Mouse (Mus musculus) gastrocnemius, adult 8-10 months (tissue): Measurements from ENCODE around the gene Edem1. TPM values are rescaled to one million over a fixed set of nuclear protein-coding genes. Genes with fewer than 3 reads are reported as not detected.

Experiments
- DNase-seq, 2 experiments: peaks; one replicate each; pipeline ENCODE4 v3.0.0; 2022; ENCODE audit warnings: low spot score in 2 of 2
- total RNA-seq, 4 experiments: library from RNA; stranded (reverse); gene quantifications; 2 replicates each; pipeline ENCODE4 v1.2.4; 2022

Edem1 gene
- total RNA-seq, 4 experiments from 2014 or later, result 3.2 to 5.8 (median 4.8) TPM

DNA sequence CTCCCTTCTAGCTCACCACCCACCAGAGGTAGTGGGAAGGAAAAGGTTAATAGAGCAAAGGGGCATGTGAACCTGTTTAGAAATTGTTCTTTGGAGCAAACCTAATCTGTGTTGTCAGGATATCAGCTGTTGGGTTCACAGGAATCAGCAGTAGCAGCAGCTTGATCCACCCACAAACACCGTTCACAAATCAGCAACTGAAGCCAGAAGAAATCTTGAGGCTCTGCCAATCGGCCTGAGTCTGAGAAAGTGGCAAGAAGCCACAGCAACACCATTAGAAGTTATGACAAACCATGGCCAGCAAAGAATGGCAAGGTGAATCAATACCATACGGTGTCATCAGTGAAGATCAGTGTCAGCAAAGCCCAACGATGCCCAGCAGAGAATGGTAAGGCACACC lies 42.8 kb downstream of the Edem1 start:
- no peak for DNase-seq

DNA sequence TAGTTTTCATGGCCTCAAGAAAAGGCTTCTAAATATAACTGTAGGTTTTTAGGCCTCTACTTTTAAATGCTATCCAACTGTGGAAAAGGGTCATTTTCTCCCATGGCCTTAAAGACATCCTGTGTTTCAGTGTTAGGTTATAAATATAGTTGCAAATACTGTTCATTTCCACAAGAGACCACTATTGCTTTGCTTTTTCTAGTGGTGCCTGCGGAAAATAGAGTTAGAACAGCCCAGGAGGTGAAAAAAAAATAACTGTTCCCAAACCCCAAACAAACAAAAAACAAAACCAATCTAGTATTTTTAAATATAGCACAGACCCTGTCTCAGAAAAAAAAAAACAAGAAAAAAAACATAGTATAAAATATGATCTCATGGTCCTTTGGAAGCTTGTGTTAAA lies 46.9 kb downstream of the Edem1 start:
- DNase-seq, result no peak

DNA sequence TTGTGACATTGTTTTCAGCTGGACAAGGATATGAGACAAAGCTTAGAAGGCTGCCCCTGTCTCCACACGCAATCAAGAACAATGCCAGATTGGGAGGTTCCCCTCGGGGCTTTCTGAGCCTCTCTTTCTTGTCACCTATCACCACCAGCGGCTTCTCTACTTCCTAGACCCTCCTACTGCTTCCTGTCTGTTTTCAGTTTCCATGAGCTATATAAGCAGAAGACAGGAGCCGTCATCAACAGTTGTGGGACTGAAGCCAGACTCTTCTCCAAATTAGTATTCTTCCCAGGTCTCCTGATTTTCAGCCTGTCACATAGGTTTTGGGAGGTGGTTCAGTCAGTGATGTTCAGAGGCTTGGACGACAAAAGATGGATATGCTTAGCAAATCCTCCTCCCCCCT lies 47.6 kb downstream of the Edem1 start:
- DNase-seq, result no peak

DNA sequence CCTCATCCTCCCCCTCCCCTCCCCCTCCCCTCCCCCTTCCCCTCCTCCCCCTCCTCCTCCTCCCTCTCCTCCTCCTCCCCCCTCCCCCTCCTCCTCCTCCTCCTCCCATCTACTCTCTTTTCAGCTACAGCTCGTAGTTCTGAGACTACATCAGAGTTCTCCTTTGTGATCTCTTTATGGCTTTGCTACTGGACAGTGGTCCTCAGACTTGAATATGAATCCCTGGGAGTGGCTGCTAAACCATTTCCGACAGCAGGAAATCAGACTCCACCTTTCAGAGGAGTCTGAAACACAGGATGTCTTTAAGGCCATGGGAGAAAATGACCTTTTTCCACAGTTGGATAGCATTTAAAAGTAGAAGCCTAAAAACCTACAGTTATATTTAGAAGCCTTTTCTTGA lies 48.0 kb downstream of the Edem1 start:
- DNase-seq, result no peak

DNA sequence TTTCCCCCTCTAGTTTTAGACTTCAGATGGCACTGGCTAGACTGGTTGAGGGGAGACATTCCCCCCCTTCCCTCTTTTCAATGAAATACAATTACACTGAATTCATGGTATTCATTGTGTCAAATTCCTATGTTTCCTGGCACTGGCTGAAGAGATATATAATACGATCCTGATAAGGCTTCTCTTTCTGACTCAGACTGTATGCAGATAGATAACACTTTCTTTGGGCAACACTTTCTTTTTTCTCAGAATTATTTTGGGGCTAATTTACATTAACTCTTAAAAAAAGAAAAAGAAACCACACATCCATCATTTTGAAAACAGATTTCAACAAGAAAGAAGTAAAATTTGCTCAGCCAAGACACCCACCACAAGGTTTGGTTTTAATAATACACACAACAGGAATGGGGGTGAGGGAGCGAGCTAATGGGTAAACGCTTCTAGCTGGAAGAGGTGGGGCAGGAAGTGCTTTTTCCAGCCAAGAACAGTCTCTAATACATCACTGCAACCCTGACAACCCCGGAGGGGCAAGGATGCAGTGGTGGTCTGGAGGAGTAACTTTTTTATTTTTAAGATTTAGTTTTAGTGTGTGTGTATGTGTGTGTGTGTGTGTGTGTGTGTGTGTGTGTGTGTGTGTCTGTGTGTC lies 52.0 kb downstream of the Edem1 start:
- DNase-seq, result no peak

DNA sequence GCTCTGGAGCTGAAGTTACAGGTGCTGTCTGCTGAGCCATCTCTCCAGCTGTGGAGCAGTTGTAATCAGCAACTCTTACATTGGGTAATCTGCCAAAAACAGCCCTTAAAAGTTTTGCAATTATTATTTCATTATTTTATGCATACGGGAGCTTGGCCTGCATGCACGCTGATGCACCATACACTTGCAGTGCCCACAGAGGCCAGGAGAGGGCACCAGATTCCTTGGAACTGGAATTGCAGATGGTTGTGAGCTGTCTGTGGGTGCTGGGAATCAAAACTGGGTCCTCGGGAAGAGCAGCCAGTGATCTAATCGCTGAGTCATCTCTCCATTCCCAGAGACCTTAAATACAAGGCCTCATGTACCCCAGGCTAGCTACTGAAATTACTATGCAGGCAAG lies 52.6 kb downstream of the Edem1 start:
- no peak for DNase-seq

DNA sequence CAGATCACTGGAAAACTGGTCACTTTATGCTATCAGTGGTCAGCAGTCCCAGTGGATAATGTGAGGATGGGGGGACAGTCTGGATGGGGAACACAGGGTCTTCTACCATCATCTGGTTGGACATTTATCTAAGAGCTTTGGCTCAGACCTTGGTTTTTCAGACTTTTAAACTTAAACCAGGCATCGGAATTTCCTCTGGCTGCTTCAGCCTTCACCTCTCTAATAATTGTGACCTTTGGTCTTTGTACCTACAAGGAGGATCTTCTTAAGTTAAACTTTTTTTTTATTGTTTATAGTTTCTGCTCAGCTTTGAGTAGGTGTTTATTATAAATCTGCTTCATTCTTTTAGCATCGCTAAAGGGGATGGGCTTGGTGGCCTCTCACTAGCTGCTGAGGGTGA lies 55.4 kb downstream of the Edem1 start:
- no peak for DNase-seq

DNA sequence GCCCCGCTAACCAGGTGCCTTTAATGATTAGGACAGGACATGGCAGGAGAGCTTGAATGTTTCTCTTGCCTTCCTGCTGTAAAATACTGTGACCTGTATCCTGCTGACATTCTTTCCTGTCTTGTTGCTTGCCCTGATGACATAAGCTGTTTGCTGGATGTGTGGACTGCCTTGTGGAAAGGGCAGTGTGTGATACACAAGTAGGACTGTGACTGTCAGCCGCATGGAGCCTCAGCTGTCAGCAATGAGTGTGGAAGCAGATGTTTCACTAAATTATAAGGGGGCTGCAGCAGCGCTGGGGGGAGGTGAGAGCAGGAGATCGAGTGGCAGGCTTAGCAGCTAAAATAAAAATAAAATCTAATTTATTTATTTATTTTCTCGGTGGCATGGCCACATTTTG lies 56.2 kb downstream of the Edem1 start:
- no peak for DNase-seq

DNA sequence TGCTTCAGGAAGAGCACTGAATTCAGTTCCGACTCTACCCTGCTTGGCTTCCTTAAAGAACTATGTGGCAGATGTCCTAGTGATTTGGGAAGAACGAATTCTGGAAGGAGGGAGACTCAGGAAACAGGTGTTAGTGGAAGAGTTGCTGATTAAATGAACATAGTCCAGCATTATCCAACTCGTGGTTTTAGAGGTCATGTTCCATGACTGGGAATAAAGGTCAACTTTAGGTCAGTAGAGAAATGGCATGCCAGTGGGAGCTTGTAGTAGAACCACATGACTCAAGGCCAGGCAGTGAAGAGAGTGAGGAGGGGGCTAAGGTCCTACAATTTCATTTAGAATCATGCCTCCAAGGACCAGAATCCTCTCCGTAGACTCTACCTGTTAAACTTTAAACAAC lies 57.9 kb downstream of the Edem1 start:
- no peak for DNase-seq

DNA sequence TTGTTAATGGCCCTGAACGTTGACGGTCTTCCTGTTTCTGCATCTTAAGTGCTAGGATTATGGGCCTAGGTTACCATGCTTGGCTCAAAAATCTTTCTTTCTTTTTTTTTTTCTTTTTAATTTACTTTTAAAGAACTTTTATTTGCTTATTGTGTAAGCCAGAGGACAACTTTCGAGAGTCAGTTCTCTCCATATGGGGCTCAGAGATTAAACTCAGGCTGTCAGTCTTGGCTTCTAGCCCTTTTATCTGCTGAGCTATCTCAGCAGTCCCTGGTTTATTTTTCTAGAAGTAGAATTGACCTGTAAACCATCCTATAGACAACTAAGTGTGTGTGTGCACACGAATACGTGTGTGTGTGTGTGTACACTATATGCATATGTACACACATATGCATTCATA lies 64.1 kb downstream of the Edem1 start:
- no peak for DNase-seq

DNA sequence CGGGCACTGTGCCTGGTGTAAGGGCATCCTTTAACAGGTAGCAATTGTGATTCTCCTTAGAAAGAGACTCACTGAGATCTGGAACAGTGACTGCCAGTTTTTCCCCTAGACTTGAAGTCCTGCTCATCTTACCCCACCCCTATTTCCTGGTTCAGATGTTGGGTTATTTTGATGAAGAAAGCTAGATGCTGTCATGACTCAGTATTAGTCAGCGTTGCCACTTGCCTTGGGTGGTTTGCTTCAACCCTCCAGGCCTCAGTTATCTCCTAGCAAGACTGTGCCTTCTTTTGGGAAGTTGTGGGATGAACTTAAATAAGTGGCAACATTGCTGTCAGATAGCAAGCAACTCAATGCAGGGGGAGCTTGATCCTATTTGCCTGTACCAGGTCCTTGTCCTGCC lies 66.7 kb downstream of the Edem1 start:
- DNase-seq, result no peak

DNA sequence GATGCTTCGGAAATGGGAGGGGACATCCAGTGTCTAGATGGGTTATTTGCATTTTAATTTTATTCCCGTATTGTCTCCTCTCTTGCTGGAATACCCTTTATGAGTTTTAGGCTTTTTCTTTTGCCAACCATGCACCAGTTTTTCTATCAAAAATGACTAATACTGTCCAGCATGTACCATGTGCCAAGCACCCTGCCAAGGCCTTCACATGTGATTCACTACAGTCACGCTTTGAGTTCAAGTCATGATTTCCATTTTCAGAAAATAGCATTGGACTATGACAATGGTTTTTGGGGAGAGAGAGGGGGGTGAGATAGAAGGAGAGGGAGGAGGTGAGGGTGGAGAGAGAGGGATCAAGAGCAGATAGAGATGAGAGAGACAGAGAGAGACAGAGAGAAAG lies 67.5 kb downstream of the Edem1 start:
- no peak for DNase-seq

DNA sequence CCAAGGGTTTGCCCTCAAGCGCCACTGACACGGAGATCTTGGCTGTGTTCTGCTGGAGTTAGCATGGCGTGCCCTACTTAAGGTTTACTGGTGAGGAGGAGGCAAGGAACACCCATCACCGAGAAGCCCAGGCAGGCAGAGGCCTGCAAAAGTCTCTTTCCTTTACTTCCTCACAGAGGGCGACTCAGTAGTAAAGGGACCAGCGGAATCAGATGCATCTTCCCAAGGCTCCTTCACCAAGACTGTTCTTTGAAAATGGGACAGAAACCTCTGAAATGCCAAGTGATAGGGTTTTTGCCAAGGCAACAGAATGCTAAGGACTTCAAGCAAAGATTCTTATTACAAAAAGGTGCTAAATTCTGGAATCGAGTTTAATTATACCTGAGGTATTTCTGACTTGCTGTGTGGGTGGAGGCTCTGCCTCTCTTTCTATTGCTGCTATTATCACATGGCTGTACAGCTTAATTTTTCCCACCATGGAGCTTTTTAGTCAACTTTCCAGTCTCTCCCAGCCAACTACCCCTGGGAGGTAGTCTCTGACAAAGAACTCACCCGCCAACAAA lies 68.2 kb downstream of the Edem1 start:
- DNase-seq, result no peak

DNA sequence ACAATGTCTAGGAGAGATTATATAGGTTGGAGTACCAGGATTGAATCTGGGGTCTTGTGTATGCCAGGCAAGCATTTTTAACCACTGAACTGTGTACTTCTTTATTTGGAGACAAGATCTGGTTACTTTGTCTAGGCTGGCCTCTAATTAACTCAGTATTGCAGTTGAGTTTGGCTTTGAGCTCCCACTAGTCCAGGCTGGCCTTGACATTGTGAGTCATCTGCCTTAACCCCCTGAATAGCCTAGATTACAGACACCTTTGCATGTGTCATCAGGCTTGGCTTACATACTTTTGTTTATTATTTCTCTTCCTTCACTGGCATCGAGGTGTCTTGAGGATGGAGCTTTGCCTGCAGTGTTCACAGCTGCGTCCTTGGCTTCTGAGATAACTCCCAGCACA lies 70.8 kb downstream of the Edem1 start:
- no peak for DNase-seq

DNA sequence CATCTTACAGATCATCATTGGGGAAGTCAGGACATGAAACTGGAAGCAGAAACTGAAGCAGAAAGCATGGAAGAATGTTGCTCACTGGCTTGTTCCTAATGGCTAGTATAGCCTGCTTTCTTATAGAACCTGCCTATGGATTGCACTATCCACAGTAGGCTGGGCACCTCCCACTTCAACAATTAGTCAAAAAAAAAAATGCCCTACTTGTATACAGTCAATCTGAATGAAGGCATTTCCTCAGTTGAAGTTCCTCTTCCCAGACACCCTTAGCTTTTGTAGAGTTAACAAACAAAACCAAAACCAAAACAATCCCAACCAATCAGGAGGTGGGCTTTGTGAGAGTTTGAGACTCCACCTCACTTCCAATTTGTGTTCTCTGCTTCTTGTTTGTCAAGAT lies 73.7 kb downstream of the Edem1 start:
- no peak for DNase-seq

DNA sequence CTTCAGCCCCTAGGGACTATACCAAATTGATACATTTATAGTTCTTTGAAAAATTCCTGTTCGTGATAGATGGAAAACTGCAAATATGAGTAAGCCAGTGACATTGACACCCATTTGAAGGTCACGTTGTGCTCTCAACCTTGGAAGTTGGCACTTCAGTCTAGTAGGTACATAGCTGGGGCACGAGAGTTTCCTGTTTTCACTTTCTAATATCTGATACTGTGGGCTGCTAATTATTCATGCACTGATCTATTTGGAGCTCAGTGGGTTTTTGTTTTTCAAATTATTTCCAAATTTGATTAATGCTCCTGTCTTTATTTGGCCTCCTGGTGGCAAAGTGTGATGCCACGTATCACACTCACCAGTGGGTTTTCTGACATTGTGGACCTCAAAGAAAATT lies 74.8 kb downstream of the Edem1 start:
- no peak for DNase-seq

DNA sequence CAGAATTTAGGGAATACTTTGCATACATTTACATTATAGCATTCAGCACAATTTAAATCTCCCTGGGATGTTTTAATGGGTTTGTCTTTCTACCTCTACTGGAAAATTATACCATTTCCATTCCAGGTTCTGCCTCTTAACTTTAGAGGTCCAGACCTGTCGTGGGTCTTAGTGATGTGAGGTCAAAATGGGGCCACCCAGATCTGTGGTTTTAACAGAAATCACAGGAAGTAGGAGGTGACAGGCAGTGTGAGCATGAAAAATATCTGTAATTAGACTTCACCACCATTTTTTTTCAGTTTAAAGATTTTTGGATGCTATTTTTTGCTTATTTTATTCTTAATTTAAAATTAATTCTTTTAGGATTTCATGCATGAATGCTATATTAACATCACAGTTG lies 78.1 kb downstream of the Edem1 start:
- DNase-seq, result no peak

Other genes starting within 250 kb of the Edem1 start
- gene Bhlhe40, start 168.0 kb upstream of the Edem1 start, total RNA-seq, result 100 to 1,000 TPM in 3 of 4 experiments, 10 to 100 TPM in 1; 89.5 to 168 (median 130) TPM
- 100 to 1,000 TPM; 116 to 134 (median 123) TPM for gene Arl8b, start 45.5 kb upstream of the Edem1 start, total RNA-seq